Mouse (Mus musculus) inflammation-experienced regulatory T-cells, adult 6 months (primary cell): Measurements from ENCODE around the gene Sptssb. TPM values are rescaled to one million over a fixed set of nuclear protein-coding genes. Genes with fewer than 3 reads are reported as not detected.

Experiments
- ATAC-seq: one replicate; pipeline ENCODE4 v1.8.0; 2017
- polyA plus RNA-seq, 3 experiments: library from polyadenylated mRNA; unstranded; fragments of 100-300 nt; shearing (Covaris generic); gene quantifications; one replicate each; pipeline ENCODE4 v1.2.1; 2017

Gene Sptssb
- polyA plus RNA-seq: not detected

- ATAC-seq: no peak
These were observed at the start of gene Sptssb for GRCm38 (mm10) chr3:69859858-69860588. Gene Sptssb (minus strand): TSS chr3:69859940.

- no peak for ATAC-seq
These were observed 48.3 kb upstream of the Sptssb start for GRCm38 (mm10) chr3:69908074-69908473.

- no peak for ATAC-seq
These were observed 47.8 kb upstream of the Sptssb start for GRCm38 (mm10) chr3:69907564-69907963.

- no peak for ATAC-seq
These were observed 43.2 kb upstream of the Sptssb start for GRCm38 (mm10) chr3:69902787-69903477.

GRCm38 (mm10) chr3:69902382-69902781 lies 42.6 kb upstream of the Sptssb start:
- ATAC-seq: no peak

- no peak for ATAC-seq
These were observed 42.2 kb upstream of the Sptssb start for GRCm38 (mm10) chr3:69901874-69902381.

- ATAC-seq: no peak
These were observed 40.6 kb upstream of the Sptssb start for GRCm38 (mm10) chr3:69900335-69900734.

- no peak for ATAC-seq
These were observed 38.3 kb upstream of the Sptssb start for GRCm38 (mm10) chr3:69897917-69898594.

- no peak for ATAC-seq
These were observed 35.8 kb upstream of the Sptssb start for GRCm38 (mm10) chr3:69895516-69895915.

- ATAC-seq: no peak
These were observed 32.7 kb upstream of the Sptssb start for GRCm38 (mm10) chr3:69892187-69893094.

- ATAC-seq: no peak
These were observed 26.1 kb upstream of the Sptssb start for GRCm38 (mm10) chr3:69885866-69886265.

GRCm38 (mm10) chr3:69883710-69884109 lies 24.0 kb upstream of the Sptssb start:
- no peak for ATAC-seq

- ATAC-seq: no peak
These were observed 17.8 kb upstream of the Sptssb start for GRCm38 (mm10) chr3:69877538-69877937.

- no peak for ATAC-seq
These were observed 15.0 kb upstream of the Sptssb start for GRCm38 (mm10) chr3:69874721-69875120.

GRCm38 (mm10) chr3:69872661-69873327 lies 13.1 kb upstream of the Sptssb start:
- ATAC-seq: no peak

- ATAC-seq: no peak
These were observed 11.4 kb upstream of the Sptssb start for GRCm38 (mm10) chr3:69871174-69871573.

GRCm38 (mm10) chr3:69869702-69870101 lies 10.0 kb upstream of the Sptssb start:
- no peak for ATAC-seq

GRCm38 (mm10) chr3:69861789-69862395 lies 2.2 kb upstream of the Sptssb start:
- ATAC-seq: no peak

- ATAC-seq: no peak
These were observed 1.1 kb upstream of the Sptssb start for GRCm38 (mm10) chr3:69860589-69861521.

GRCm38 (mm10) chr3:69839485-69839884 lies 20.3 kb downstream of the Sptssb start:
- ATAC-seq: no peak
